Mouse (Mus musculus): ENCODE results near the gene Evx2. TPM values are rescaled to one million over a fixed set of nuclear protein-coding genes. Genes with fewer than 3 reads are reported as not detected.

Evx2 gene
- polyA plus RNA-seq, 1 experiment: 0.02 TPM

GRCm38 (mm10) chr2:74703720-74704392 lies 44.5 kb upstream of the Evx2 start:
- peak overlapping the region; percentile 71 for H3K27ac ChIP-seq (ENCODE audit: control insufficient read depth, insufficient read depth, low read depth, low read length)
- peak overlapping the region; percentile 74 for H3K4me3 ChIP-seq (ENCODE audit: control insufficient read depth, low read depth, low read length)
- no peaks in the 10 kb centered on the region for H3K27me3 ChIP-seq (ENCODE audit: control insufficient read depth, insufficient read depth, low read length)
- no peaks in the 10 kb centered on the region; the same call in 1 of the 2 replicates for H3K36me3 ChIP-seq (ENCODE audit: control insufficient read depth, insufficient read depth, low read length)
- H3K4me1 ChIP-seq (ENCODE audit: control insufficient read depth, insufficient read depth, low read length): peaks cover 16% of the 10 kb centered on the region
- TF ChIP-seq CTCF (IDR thresholded peaks at IDR 0.05; ENCODE audit: control insufficient read depth, insufficient read depth, insufficient replicate concordance, low read depth, low read length) (no peak), POLR2A (IDR thresholded peaks at IDR 0.05; ENCODE audit: control insufficient read depth, low read depth, low read length) (no peak)

GRCm38 (mm10) chr2:74703317-74703716 lies 44.0 kb upstream of the Evx2 start:
- Histone ChIP-seq H3K4me3 (ENCODE audit: control insufficient read depth, low read depth, low read length) (no peak overlapping the region), H3K27me3 (ENCODE audit: control insufficient read depth, insufficient read depth, low read length) (no peaks in the 10 kb centered on the region), H3K36me3 (ENCODE audit: control insufficient read depth, insufficient read depth, low read length) (no peaks in the 10 kb centered on the region; the same call in 1 of the 2 replicates), H3K4me1 (ENCODE audit: control insufficient read depth, insufficient read depth, low read length) (peaks cover 18% of the 10 kb centered on the region), H3K27ac (ENCODE audit: control insufficient read depth, insufficient read depth, low read depth, low read length) (no peak overlapping the region)
- no peak for TF ChIP-seq POLR2A (IDR thresholded peaks at IDR 0.05; ENCODE audit: control insufficient read depth, low read depth, low read length)
- no peak for TF ChIP-seq CTCF (IDR thresholded peaks at IDR 0.05; ENCODE audit: control insufficient read depth, insufficient read depth, insufficient replicate concordance, low read depth, low read length)

- H3K27me3 ChIP-seq (ENCODE audit: control insufficient read depth, insufficient read depth, low read length): no peaks in the 10 kb centered on the region; the same call in 1 of the 2 replicates
- H3K36me3 ChIP-seq (ENCODE audit: control insufficient read depth, insufficient read depth, low read length): no peaks in the 10 kb centered on the region; the same call in 1 of the 2 replicates
- H3K27ac ChIP-seq (ENCODE audit: control insufficient read depth, insufficient read depth, low read depth, low read length): no peak overlapping the region; the same call in 1 of the 2 replicates
- H3K4me3 ChIP-seq (ENCODE audit: control insufficient read depth, low read depth, low read length): no peak overlapping the region
- no peak for TF ChIP-seq POLR2A (IDR thresholded peaks at IDR 0.05; ENCODE audit: control insufficient read depth, low read depth, low read length)
- TF ChIP-seq CTCF (IDR thresholded peaks at IDR 0.05; ENCODE audit: control insufficient read depth, insufficient read depth, insufficient replicate concordance, low read depth, low read length): no peak
- H3K4me1 ChIP-seq (ENCODE audit: control insufficient read depth, insufficient read depth, low read length): peaks cover 23% of the 10 kb centered on the region
Observed at GRCm38 (mm10) chr2:74702820-74703219, 43.5 kb upstream of the Evx2 start.

GRCm38 (mm10) chr2:74701949-74702819 lies 42.8 kb upstream of the Evx2 start:
- TF ChIP-seq CTCF (IDR thresholded peaks at IDR 0.05; ENCODE audit: control insufficient read depth, insufficient read depth, insufficient replicate concordance, low read depth, low read length): peak; percentile 68; the same call in 1 of the 2 replicates
- no peak for TF ChIP-seq POLR2A (IDR thresholded peaks at IDR 0.05; ENCODE audit: control insufficient read depth, low read depth, low read length)
- Histone ChIP-seq H3K4me1 (ENCODE audit: control insufficient read depth, insufficient read depth, low read length) (peaks cover 25% of the 10 kb centered on the region), H3K36me3 (ENCODE audit: control insufficient read depth, insufficient read depth, low read length) (no peaks in the 10 kb centered on the region; the same call in 1 of the 2 replicates), H3K4me3 (ENCODE audit: control insufficient read depth, low read depth, low read length) (no peak overlapping the region), H3K27ac (ENCODE audit: control insufficient read depth, insufficient read depth, low read depth, low read length) (no peak overlapping the region), H3K27me3 (ENCODE audit: control insufficient read depth, insufficient read depth, low read length) (no peaks in the 10 kb centered on the region; the same call in 1 of the 2 replicates)

- Histone ChIP-seq H3K27me3 (ENCODE audit: control insufficient read depth, insufficient read depth, low read length) (peaks cover 3% of the 10 kb centered on the region), H3K4me3 (ENCODE audit: control insufficient read depth, low read depth, low read length) (peak overlapping the region; percentile 12)
Observed at GRCm38 (mm10) chr2:74700546-74701112, 41.3 kb upstream of the Evx2 start.

GRCm38 (mm10) chr2:74699664-74700545 lies 40.5 kb upstream of the Evx2 start:
- H3K27ac ChIP-seq (ENCODE audit: control insufficient read depth, insufficient read depth, low read depth, low read length): peak overlapping the region; percentile 56
- peaks cover 27% of the 10 kb centered on the region for H3K4me1 ChIP-seq (ENCODE audit: control insufficient read depth, insufficient read depth, low read length)
- H3K36me3 ChIP-seq (ENCODE audit: control insufficient read depth, insufficient read depth, low read length): no peaks in the 10 kb centered on the region
- H3K27me3 ChIP-seq (ENCODE audit: control insufficient read depth, insufficient read depth, low read length): peaks cover 3% of the 10 kb centered on the region
- no peak for TF ChIP-seq CTCF (IDR thresholded peaks at IDR 0.05; ENCODE audit: control insufficient read depth, insufficient read depth, insufficient replicate concordance, low read depth, low read length)
- no peak for TF ChIP-seq POLR2A (IDR thresholded peaks at IDR 0.05; ENCODE audit: control insufficient read depth, low read depth, low read length)
- H3K4me3 ChIP-seq (ENCODE audit: control insufficient read depth, low read depth, low read length): peak overlapping the region; percentile 25

More at GRCm38 (mm10) chr2:74700546-74701112, 41.3 kb upstream of the Evx2 start:
- Histone ChIP-seq H3K27ac (ENCODE audit: control insufficient read depth, insufficient read depth, low read depth, low read length) (peak overlapping the region; percentile 56), H3K36me3 (ENCODE audit: control insufficient read depth, insufficient read depth, low read length) (no peaks in the 10 kb centered on the region), H3K4me1 (ENCODE audit: control insufficient read depth, insufficient read depth, low read length) (peaks cover 27% of the 10 kb centered on the region)
- TF ChIP-seq POLR2A (IDR thresholded peaks at IDR 0.05; ENCODE audit: control insufficient read depth, low read depth, low read length): no peak
- no peak for TF ChIP-seq CTCF (IDR thresholded peaks at IDR 0.05; ENCODE audit: control insufficient read depth, insufficient read depth, insufficient replicate concordance, low read depth, low read length)

Measured in testis, adult 2 months (tissue).